7 mouse cellular contexts compared by ENCODE assay signal in the genomic region with DNA sequence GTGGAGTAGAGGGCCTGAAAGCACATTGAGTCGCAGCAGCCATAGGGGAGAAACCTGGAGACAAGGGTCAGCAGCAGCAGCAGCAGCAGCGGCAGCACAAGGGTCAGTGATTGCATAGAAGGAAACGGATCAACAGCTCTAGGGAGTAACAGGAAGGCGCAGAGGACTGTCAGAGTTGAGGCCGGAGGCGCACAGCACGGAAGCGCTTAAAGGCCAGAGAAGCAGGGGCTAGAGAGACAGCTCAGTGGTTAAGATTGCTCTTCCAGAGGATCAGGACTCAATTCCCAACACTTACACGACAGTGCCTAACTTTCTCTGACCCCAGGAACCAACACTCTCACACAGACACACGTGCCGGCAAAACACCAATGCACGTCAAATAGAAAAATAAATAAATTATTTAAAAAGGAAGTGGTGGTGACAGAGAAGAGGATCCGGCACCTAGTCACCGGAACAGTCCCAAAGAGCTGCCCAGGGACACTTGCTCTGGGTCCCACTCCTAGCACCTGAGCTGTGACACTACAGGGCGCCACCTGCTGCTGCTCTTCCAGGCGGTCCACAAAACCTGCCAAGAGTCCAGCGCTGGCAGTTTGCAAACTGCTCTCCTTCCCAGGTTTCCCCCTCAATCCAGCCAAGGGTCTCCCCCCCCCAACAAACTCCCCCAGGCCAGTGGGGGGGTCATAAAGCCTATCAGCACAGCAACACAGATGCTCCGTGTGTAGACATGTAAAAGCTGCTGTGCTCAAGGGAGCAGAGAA. TPM values are rescaled to one million over a fixed set of nuclear protein-coding genes. Genes with fewer than 3 reads are reported as not detected.
DNase-seq lines count a peak whose midpoint lies in the region; ATAC-seq and TF ChIP-seq lines count a peak whose summit lies in the region.

No protein-coding gene starts in this region.

- no peak; the same call in 1 of the 2 replicates for ATAC-seq in liver, embryonic 11.5 days (replicated peaks; ENCODE audit: low FRiP score)

- peak overlapping the region; percentile 98 for H3K9ac ChIP-seq in liver, embryonic 11.5 days (ENCODE audit: low read depth, low read length)

- H3K4me2 ChIP-seq in liver, embryonic 11.5 days, result peak overlapping the region; percentile 92

- no peaks in the 10 kb centered on the region for H3K9me3 ChIP-seq in E14TG2a.4 (ENCODE audit: low read length)
- no peaks in the 10 kb centered on the region for H3K9me3 ChIP-seq in liver, embryonic 11.5 days (ENCODE audit: control insufficient read depth, low read length)

- 0 out of 2 replicates have a peak overlapping the region, but pooled peaks have one; percentile 19 for H3K27ac ChIP-seq in bone marrow macrophage, adult 2 months (ENCODE audit: insufficient read depth, low read depth, low read length)
- peak overlapping the region; percentile 97 for H3K27ac ChIP-seq in liver, embryonic 11.5 days (ENCODE audit: low read depth, low read length)

- WGBS in liver, embryonic 11.5 days, result 47% methylated on average over 18 of the region's 18 CpGs

- H3K4me3 ChIP-seq in E14TG2a.4 (replicated peaks; ENCODE audit: low read length), result 0 out of 2 replicates have a peak overlapping the region, but pooled peaks have one; percentile 88
- peak overlapping the region; percentile 24 for H3K4me3 ChIP-seq in bone marrow macrophage, adult 2 months (ENCODE audit: insufficient read depth, low read length)
- peak overlapping the region; percentile 94 for H3K4me3 ChIP-seq in liver, embryonic 11.5 days (ENCODE audit: low read depth, low read length)

- TF ChIP-seq POLR2A in bone marrow macrophage, adult 2 months (IDR thresholded peaks at IDR 0.05; ENCODE audit: borderline replicate concordance, low read depth, low read length), result no peak

- no peaks in the 10 kb centered on the region; the same call in 1 of the 2 replicates for H3K27me3 ChIP-seq in E14TG2a.4 (ENCODE audit: insufficient read depth, low read length)
- no peaks in the 10 kb centered on the region for H3K27me3 ChIP-seq in liver, embryonic 11.5 days (replicated peaks; ENCODE audit: control insufficient read depth, insufficient read depth, low read length)

- H3K4me1 ChIP-seq in E14TG2a.4 (replicated peaks; ENCODE audit: low read depth, low read length), result peaks cover 53% of the 10 kb centered on the region
- peaks cover 65% of the 10 kb centered on the region for H3K4me1 ChIP-seq in bone marrow macrophage, adult 2 months (ENCODE audit: control insufficient read depth, insufficient read depth, low read length)
- H3K4me1 ChIP-seq in liver, embryonic 11.5 days (replicated peaks; ENCODE audit: control insufficient read depth, insufficient read depth, low read length), result peaks cover 59% of the 10 kb centered on the region

- H3K36me3 ChIP-seq in E14TG2a.4 (ENCODE audit: insufficient read depth, low read length), result peaks cover 19% of the 10 kb centered on the region
- peaks cover 6% of the 10 kb centered on the region; the same call in 1 of the 2 replicates for H3K36me3 ChIP-seq in liver, embryonic 11.5 days (ENCODE audit: control insufficient read depth, insufficient read depth, low read length)

- peak; percentile 21 for DNase-seq in heart, postnatal 4 days
- no peak for DNase-seq in liver, embryonic 11.5 days (ENCODE audit: low spot score)
- DNase-seq in ovary, postnatal 10 days (ENCODE audit: low spot score), result no peak
- no peak for DNase-seq in MN1 (ENCODE audit: low spot score)
- DNase-seq in right cerebral cortex, postnatal 36 days (ENCODE audit: low spot score in 2 of 2), result no peak

- TF ChIP-seq CTCF in E14TG2a.4 (conservative IDR thresholded peaks at IDR 0.05; ENCODE audit: low read length), result no peak
- TF ChIP-seq CTCF in bone marrow macrophage, adult 2 months (IDR thresholded peaks at IDR 0.05; ENCODE audit: low read depth, low read length), result no peak

RNA-seq across cellular contexts. Expression of gene Stx2, which starts 2.2 kb away (rescaled TPM):
- polyA plus RNA-seq in bone marrow macrophage, adult 2 months (2012; ENCODE audit: insufficient read depth, insufficient read length, missing spikeins), result 106 and 112 TPM in 2 replicates
- total RNA-seq in heart, postnatal 4 days (2021), result 10 to 100 TPM; 20.4 to 21.6 TPM
- polyA plus RNA-seq in liver, embryonic 11.5 days (2014; fragmentation: Nextera tagmentation; extraction: Ambion mirVana), result 87.3 and 98.4 TPM in 2 replicates

RNA-seq across cellular contexts. Expression of gene Ran, which starts 13.7 kb away (rescaled TPM):
- polyA plus RNA-seq in bone marrow macrophage, adult 2 months (2012; ENCODE audit: insufficient read depth, insufficient read length, missing spikeins), result 94.1 and 102 TPM in 2 replicates
- 100 to 1,000 TPM; 192 to 200 TPM for total RNA-seq in heart, postnatal 4 days (2021)
- polyA plus RNA-seq in liver, embryonic 11.5 days (2014; fragmentation: Nextera tagmentation; extraction: Ambion mirVana), result 878 and 928 TPM in 2 replicates

RNA-seq across cellular contexts. Expression of gene Rimbp2, which starts 52.9 kb away (rescaled TPM):
- 0.92 TPM in 1 of 2 replicates, not detected in the other for polyA plus RNA-seq in bone marrow macrophage, adult 2 months (2012; ENCODE audit: insufficient read depth, insufficient read length, missing spikeins)
- total RNA-seq in heart, postnatal 4 days (2021), result under 1 TPM; 0.05 to 0.25 TPM
- 0.12 and 0.37 TPM in 2 replicates for polyA plus RNA-seq in liver, embryonic 11.5 days (2014; fragmentation: Nextera tagmentation; extraction: Ambion mirVana)

Comparison
In these comparisons a context has a peak if more than half of its experiments do, and no peak if none do; other contexts are left out.
1. H3K4me3 ChIP-seq: peak in every context shown above with its lines; median percentile 94 in liver, embryonic 11.5 days; 88 in E14TG2a.4; 24 in bone marrow macrophage, adult 2 months.